Mouse (Mus musculus) embryonic facial prominence, embryonic 11.5 days (tissue): ENCODE data around the gene Zfp286. TPM values are rescaled to one million over a fixed set of nuclear protein-coding genes. Genes with fewer than 3 reads are reported as not detected.

Experiments used
- ATAC-seq: fragments of 200-750 bp; cut with Nextera tagmentation; replicated peaks from 2 replicates; pipeline ENCODE4 v1.8.0; 2017; ENCODE audit warnings: low read depth; ENCODE audit not compliant: insufficient number of reproducible peaks, low FRiP score, low TSS enrichment
- DNase-seq: peaks from one replicate; pipeline ENCODE4 v3.0.0-alpha.2; 2015; ENCODE audit warnings: low spot score
- H3K27ac ChIP-seq: fragments of 300-500 bp; sonication (generic); replicated peaks from 2 replicates; pipeline ENCODE4 v1.5.1; 2014; ENCODE audit warnings: mild to moderate bottlenecking, low read depth, low read length, control low read depth
- H3K27me3 ChIP-seq: fragments of 300-500 bp; sonication (generic); 2 replicates; pipeline ENCODE4 v1.6.1; 2014; ENCODE audit warnings: mild to moderate bottlenecking, low read length, moderate library complexity, mixed read lengths; ENCODE audit not compliant: control insufficient read depth, insufficient read depth
- H3K36me3 ChIP-seq: fragments of 300-500 bp; sonication (generic); replicated peaks from 2 replicates; pipeline ENCODE4 v1.6.1; 2014; ENCODE audit warnings: low read depth, mild to moderate bottlenecking, low read length, moderate library complexity, mixed read lengths; ENCODE audit not compliant: control insufficient read depth, insufficient read depth
- H3K4me1 ChIP-seq: fragments of 300-500 bp; sonication (generic); 2 replicates; pipeline ENCODE4 v1.6.1; 2014; ENCODE audit warnings: low read length, mixed read lengths; ENCODE audit not compliant: control insufficient read depth, insufficient read depth
- H3K4me2 ChIP-seq: fragments of 300-500 bp; sonication (generic); 2 replicates; pipeline ENCODE4 v1.6.1; 2014; ENCODE audit warnings: low read depth, mild to moderate bottlenecking, control low read depth, low read length, moderate library complexity
- H3K4me3 ChIP-seq: fragments of 300-500 bp; sonication (generic); 2 replicates; pipeline ENCODE4 v1.5.1; 2014; ENCODE audit warnings: low read depth, low read length, control low read depth
- H3K9ac ChIP-seq: fragments of 300-500 bp; sonication (generic); replicated peaks from 2 replicates; pipeline ENCODE4 v1.6.1; 2014; ENCODE audit warnings: mild to moderate bottlenecking, control low read depth, low read length
- H3K9me3 ChIP-seq: fragments of 300-500 bp; sonication (generic); replicated peaks from 2 replicates; pipeline ENCODE4 v1.6.1; 2016; ENCODE audit warnings: mild to moderate bottlenecking, low read length, inconsistent platforms, mixed read lengths; ENCODE audit not compliant: control insufficient read depth
- WGBS: fragments of 180-500 bp; shearing (Covaris S2); extraction: QIAGEN DNeasy Blood & Tissue Kit; methylation state at CpG from one replicate; pipeline ENCODE4 v1.1.7; 2014; 5-methylcytosine and 5-hydroxymethylcytosine counted together
- polyA plus RNA-seq: library from polyadenylated mRNA; unstranded; fragments of >200 nt; fragmentation: Nextera tagmentation; extraction: Ambion mirVana; gene quantifications from 2 replicates; pipeline ENCODE4 v1.2.1, GENCODE M21; 2014

Zfp286 gene
- polyA plus RNA-seq, 1 experiment from 2014 or later, result 34.3 TPM

- Histone ChIP-seq H3K27ac (no peak overlapping the region), H3K36me3 (no peaks in the 10 kb centered on the region), H3K9me3 (no peaks in the 10 kb centered on the region), H3K9ac (no peak overlapping the region), H3K4me2 (no peak overlapping the region), H3K4me1 (no peaks in the 10 kb centered on the region), H3K27me3 (no peaks in the 10 kb centered on the region), H3K4me3 (no peak overlapping the region)
- WGBS, result 73% methylated on average over 4 of the region's 4 CpGs
- ATAC-seq (no peak), DNase-seq (no peak)
Observed at GRCm38 (mm10) chr11:62748062-62748461, 41.2 kb downstream of the Zfp286 start.

- DNase-seq (no peak), ATAC-seq (no peak)
- H3K4me3 ChIP-seq, result no peak overlapping the region
- H3K27me3 ChIP-seq, result no peaks in the 10 kb centered on the region
- H3K36me3 ChIP-seq, result no peaks in the 10 kb centered on the region
- H3K4me2 ChIP-seq, result no peak overlapping the region
- H3K9ac ChIP-seq, result no peak overlapping the region
- no peaks in the 10 kb centered on the region for H3K4me1 ChIP-seq
- no peak overlapping the region for H3K27ac ChIP-seq
- 70% methylated on average over 9 of the region's 9 CpGs for WGBS
- H3K9me3 ChIP-seq, result no peaks in the 10 kb centered on the region
Observed at GRCm38 (mm10) chr11:62747227-62747626, 42.0 kb downstream of the Zfp286 start.

GRCm38 (mm10) chr11:62746001-62746533, 43.2 kb downstream of the Zfp286 start:
- Histone ChIP-seq H3K4me1 (no peaks in the 10 kb centered on the region), H3K27me3 (no peaks in the 10 kb centered on the region), H3K36me3 (no peaks in the 10 kb centered on the region), H3K27ac (no peak overlapping the region), H3K9me3 (no peaks in the 10 kb centered on the region), H3K4me2 (peak overlapping the region; percentile 59), H3K4me3 (peak overlapping the region; percentile 34), H3K9ac (no peak overlapping the region)
- WGBS, result 3% methylated on average over 27 of the region's 27 CpGs
- ATAC-seq, result 0 out of 2 replicates have a peak, but pooled peaks have one; percentile 55
- DNase-seq, result peak; percentile 81

GRCm38 (mm10) chr11:62744103-62744502, 45.2 kb downstream of the Zfp286 start:
- ATAC-seq, result no peak
- H3K9me3 ChIP-seq, result no peaks in the 10 kb centered on the region
- WGBS, result 47% methylated on average over 5 of the region's 5 CpGs

GRCm38 (mm10) chr11:62742261-62742957, 46.9 kb downstream of the Zfp286 start:
- Histone ChIP-seq H3K36me3 (no peaks in the 10 kb centered on the region), H3K4me3 (no peak overlapping the region), H3K4me2 (no peak overlapping the region), H3K27me3 (no peaks in the 10 kb centered on the region), H3K27ac (no peak overlapping the region), H3K4me1 (no peaks in the 10 kb centered on the region), H3K9ac (no peak overlapping the region), H3K9me3 (no peaks in the 10 kb centered on the region)
- DNase-seq (peak; percentile 87), ATAC-seq (peak; percentile 56; the same call in 1 of the 2 replicates)
- 42% methylated on average over 10 of the region's 10 CpGs for WGBS

More at GRCm38 (mm10) chr11:62744103-62744502, 45.2 kb downstream of the Zfp286 start:
- no peak overlapping the region for H3K4me3 ChIP-seq
- no peak overlapping the region for H3K27ac ChIP-seq
- no peaks in the 10 kb centered on the region for H3K27me3 ChIP-seq
- no peak overlapping the region for H3K9ac ChIP-seq
- no peak overlapping the region for H3K4me2 ChIP-seq
- no peaks in the 10 kb centered on the region for H3K36me3 ChIP-seq
- peak; percentile 81 for DNase-seq
- no peaks in the 10 kb centered on the region for H3K4me1 ChIP-seq

GRCm38 (mm10) chr11:62741186-62741585, 48.1 kb downstream of the Zfp286 start:
- H3K27ac ChIP-seq, result no peak overlapping the region
- H3K4me3 ChIP-seq, result no peak overlapping the region
- H3K9ac ChIP-seq, result no peak overlapping the region
- DNase-seq, result no peak
- H3K36me3 ChIP-seq, result no peaks in the 10 kb centered on the region
- no peaks in the 10 kb centered on the region for H3K4me1 ChIP-seq
- H3K4me2 ChIP-seq, result no peak overlapping the region
- H3K9me3 ChIP-seq, result no peaks in the 10 kb centered on the region
- ATAC-seq, result no peak
- no peaks in the 10 kb centered on the region for H3K27me3 ChIP-seq
- 96% methylated on average over 2 of the region's 2 CpGs for WGBS

GRCm38 (mm10) chr11:62732665-62733064, 56.6 kb downstream of the Zfp286 start:
- WGBS, result 82% methylated on average over 3 of the region's 3 CpGs
- H3K4me2 ChIP-seq, result no peak overlapping the region
- H3K27me3 ChIP-seq, result no peaks in the 10 kb centered on the region
- no peaks in the 10 kb centered on the region for H3K9me3 ChIP-seq
- no peak for ATAC-seq
- no peaks in the 10 kb centered on the region; the same call in 1 of the 2 replicates for H3K36me3 ChIP-seq
- H3K4me1 ChIP-seq, result no peaks in the 10 kb centered on the region
- H3K4me3 ChIP-seq, result no peak overlapping the region
- no peak overlapping the region for H3K27ac ChIP-seq
- DNase-seq, result no peak
- H3K9ac ChIP-seq, result no peak overlapping the region

GRCm38 (mm10) chr11:62732022-62732387, 57.3 kb downstream of the Zfp286 start:
- Histone ChIP-seq H3K27me3 (no peaks in the 10 kb centered on the region), H3K36me3 (no peaks in the 10 kb centered on the region; the same call in 1 of the 2 replicates), H3K9ac (peak overlapping the region; percentile 5; the same call in 1 of the 2 replicates), H3K27ac (no peak overlapping the region), H3K4me2 (peak overlapping the region; percentile 68), H3K4me3 (peak overlapping the region; percentile 76; the same call in 1 of the 2 replicates), H3K4me1 (no peaks in the 10 kb centered on the region), H3K9me3 (no peaks in the 10 kb centered on the region)
- 9% methylated on average over 5 of the region's 5 CpGs for WGBS
- DNase-seq, result no peak
- peak; percentile 2; the same call in 1 of the 2 replicates for ATAC-seq
